Mouse (Mus musculus) stomach, embryonic 14.5 days (tissue): ENCODE results near the gene 2610044O15Rik8. TPM values are rescaled to one million over a fixed set of nuclear protein-coding genes. Genes with fewer than 3 reads are reported as not detected.
A peak's percentile ranks its signal among the peaks of the same experiment; 100 is the strongest.
"Not testable (repeated sequence)": the region's sequence is repeated elsewhere in the genome, so short reads cannot be mapped to it uniquely, and the experiment has no call there.

Experiments
- ATAC-seq: fragments of 200-750 bp; cut with Nextera tagmentation; 2 replicates; pipeline ENCODE4 v1.8.0; 2017; ENCODE audit warnings: low read depth, moderate TSS enrichment; ENCODE audit not compliant: insufficient number of reproducible peaks, insufficient read depth, low FRiP score
- H3K27ac ChIP-seq: fragments of 300-500 bp; sonication (generic); 2 replicates; pipeline ENCODE4 v1.5.1; 2014; ENCODE audit warnings: mild to moderate bottlenecking, low read length, moderate library complexity, mixed read lengths
- H3K27me3 ChIP-seq: fragments of 300-500 bp; sonication (generic); 2 replicates; pipeline ENCODE4 v1.6.1; 2014; ENCODE audit warnings: low read length, control low read depth, mixed read lengths; ENCODE audit not compliant: control insufficient read depth, insufficient read depth
- H3K36me3 ChIP-seq: fragments of 300-500 bp; sonication (generic); 2 replicates; pipeline ENCODE4 v1.6.1; 2014; ENCODE audit warnings: mild to moderate bottlenecking, control low read depth, low read length, moderate library complexity, mixed read lengths; ENCODE audit not compliant: control insufficient read depth, insufficient read depth
- H3K4me1 ChIP-seq: fragments of 300-500 bp; sonication (generic); 2 replicates; pipeline ENCODE4 v1.6.1; 2014; ENCODE audit warnings: low read length, control low read depth, mixed read lengths; ENCODE audit not compliant: control insufficient read depth, insufficient read depth
- H3K4me2 ChIP-seq: fragments of 300-500 bp; sonication (generic); replicated peaks from 2 replicates; pipeline ENCODE4 v1.6.1; 2014; ENCODE audit warnings: low read depth, low read length, control low read depth
- H3K4me3 ChIP-seq: fragments of 300-500 bp; sonication (generic); 2 replicates; pipeline ENCODE4 v1.5.1; 2014; ENCODE audit warnings: low read depth, low read length, control low read depth
- H3K9ac ChIP-seq: fragments of 300-500 bp; sonication (generic); replicated peaks from 2 replicates; pipeline ENCODE4 v1.6.1; 2014; ENCODE audit warnings: low read depth, mild to moderate bottlenecking, control low read depth, low read length, moderate library complexity, mixed read lengths
- H3K9me3 ChIP-seq: fragments of 300-500 bp; sonication (generic); 2 replicates; pipeline ENCODE4 v1.6.1; 2016; ENCODE audit warnings: low read depth, low read length, control low read depth; ENCODE audit not compliant: control insufficient read depth
- WGBS: fragments of 180-500 bp; shearing (Covaris S2); extraction: QIAGEN DNeasy Blood & Tissue Kit; methylation state at CpG from one replicate; pipeline ENCODE4 v1.1.7; 2014; 5-methylcytosine and 5-hydroxymethylcytosine counted together
- polyA plus RNA-seq: library from polyadenylated mRNA; unstranded; fragments of >200 nt; fragmentation: Nextera tagmentation; extraction: Ambion mirVana; gene quantifications from 2 replicates; pipeline ENCODE4 v1.2.1, GENCODE M21; 2014

The 2610044O15Rik8 gene
- 30.8 and 31.8 TPM in 2 replicates for polyA plus RNA-seq

GRCm38 (mm10) chr8:129234027-129234733, at the start of gene 2610044O15Rik8:
TSS of gene 2610044O15Rik8 (minus strand) at chr8:129234406.
- no peaks in the 10 kb centered on the region for H3K36me3 ChIP-seq
- ATAC-seq, result peak; percentile 99
- WGBS, result under 1% methylated on average over 18 of the region's 18 CpGs
- peaks cover 5% of the 10 kb centered on the region; the same call in 1 of the 2 replicates for H3K4me1 ChIP-seq
- H3K9me3 ChIP-seq, result no peaks in the 10 kb centered on the region
- H3K9ac ChIP-seq, result peak within 1 kb of the TSS; percentile 52; the same call in 1 of the 2 replicates
- H3K4me2 ChIP-seq, result peak within 1 kb of the TSS; percentile 59
- peak within 1 kb of the TSS; percentile 55 for H3K4me3 ChIP-seq
- peak within 1 kb of the TSS; percentile 90 for H3K27ac ChIP-seq
- no peaks in the 10 kb centered on the region for H3K27me3 ChIP-seq

GRCm38 (mm10) chr8:129265918-129266317, 31.7 kb upstream of the 2610044O15Rik8 start:
- peaks cover 4% of the 10 kb centered on the region; the same call in 1 of the 2 replicates for H3K36me3 ChIP-seq
- H3K4me2 ChIP-seq, result no peak overlapping the region
- H3K27ac ChIP-seq, result no peak overlapping the region
- H3K9me3 ChIP-seq, result 0 out of 2 replicates have a peak, but pooled peaks cover 5% of the 10 kb centered on the region
- no peak overlapping the region for H3K9ac ChIP-seq
- WGBS, result 90% methylated on average over 1 of the region's 1 CpGs
- H3K4me1 ChIP-seq, result no peaks in the 10 kb centered on the region
- no peak for ATAC-seq
- H3K4me3 ChIP-seq, result no peak overlapping the region
- no peaks in the 10 kb centered on the region for H3K27me3 ChIP-seq

GRCm38 (mm10) chr8:129264296-129264695, 30.1 kb upstream of the 2610044O15Rik8 start:
- H3K36me3 ChIP-seq, result peaks cover 4% of the 10 kb centered on the region; the same call in 1 of the 2 replicates
- no peak overlapping the region for H3K9ac ChIP-seq
- no peak for ATAC-seq
- H3K9me3 ChIP-seq, result 0 out of 2 replicates have a peak, but pooled peaks cover 5% of the 10 kb centered on the region
- H3K4me2 ChIP-seq, result peak overlapping the region; percentile 49
- H3K4me3 ChIP-seq, result 0 out of 2 replicates have a peak overlapping the region, but pooled peaks have one; percentile 39
- H3K4me1 ChIP-seq, result no peaks in the 10 kb centered on the region
- H3K27me3 ChIP-seq, result no peaks in the 10 kb centered on the region
- H3K27ac ChIP-seq, result no peak overlapping the region
- WGBS, result 77% methylated on average over 2 of the region's 2 CpGs

GRCm38 (mm10) chr8:129263211-129263927, 29.2 kb upstream of the 2610044O15Rik8 start:
- not testable (repeated sequence) for H3K27ac ChIP-seq, H3K27me3 ChIP-seq

GRCm38 (mm10) chr8:129233664-129234026, 561 bp downstream of the 2610044O15Rik8 start:
- Histone ChIP-seq H3K36me3 (no peaks in the 10 kb centered on the region), H3K27ac (peak overlapping the region; percentile 90; the same call in 1 of the 2 replicates), H3K4me1 (peaks cover 5% of the 10 kb centered on the region; the same call in 1 of the 2 replicates), H3K27me3 (no peaks in the 10 kb centered on the region), H3K9me3 (no peaks in the 10 kb centered on the region), H3K4me2 (peak overlapping the region; percentile 59), H3K9ac (peak overlapping the region; percentile 52; the same call in 1 of the 2 replicates), H3K4me3 (peak overlapping the region; percentile 55)
- 2% methylated on average over 9 of the region's 9 CpGs for WGBS
- no peak for ATAC-seq

More at GRCm38 (mm10) chr8:129263211-129263927, 29.2 kb upstream of the 2610044O15Rik8 start:
- H3K9me3 ChIP-seq, H3K36me3 ChIP-seq, H3K4me1 ChIP-seq, H3K9ac ChIP-seq: not testable (repeated sequence)
- WGBS, result 1% methylated on average over 23 of the region's 24 CpGs
- ATAC-seq, result peak; percentile 95
- peak overlapping the region; percentile 39 for H3K4me3 ChIP-seq
- H3K4me2 ChIP-seq, result peak overlapping the region; percentile 49

Other genes with a start within 250 kb of the 2610044O15Rik8 start
- not detected in 2 replicates for gene Ccdc7a, start 168.9 kb downstream of the 2610044O15Rik8 start, polyA plus RNA-seq
- not detected in 2 replicates for gene Ccdc7b, start 167.3 kb downstream of the 2610044O15Rik8 start, polyA plus RNA-seq
- gene Gm10999, start 102.7 kb downstream of the 2610044O15Rik8 start, polyA plus RNA-seq, result not detected in 2 replicates